Mouse (Mus musculus): Measurements from ENCODE around the gene Mblac1.
A peak's percentile ranks its signal among the peaks of the same experiment; 100 is the strongest.

The Mblac1 gene

GRCm38 (mm10) chr5:138193771-138194727 is at the start of gene Mblac1:
Gene Mblac1 (plus strand): TSS chr5:138194314.
- DNase-seq (ENCODE audit: low read depth): peak; percentile 82

- DNase-seq (ENCODE audit: low read depth): no peak
These were observed 39.7 kb upstream of the Mblac1 start for GRCm38 (mm10) chr5:138154390-138154789.

- peak; percentile 93 for DNase-seq (ENCODE audit: low read depth)
These were observed 38.6 kb upstream of the Mblac1 start, which contains the start of gene Zfp113 for GRCm38 (mm10) chr5:138155443-138155976. Gene Zfp113 (minus strand): TSS chr5:138155744.

- no peak for DNase-seq (ENCODE audit: low read depth)
These were observed 33.8 kb upstream of the Mblac1 start for GRCm38 (mm10) chr5:138160224-138160762.

DNA sequence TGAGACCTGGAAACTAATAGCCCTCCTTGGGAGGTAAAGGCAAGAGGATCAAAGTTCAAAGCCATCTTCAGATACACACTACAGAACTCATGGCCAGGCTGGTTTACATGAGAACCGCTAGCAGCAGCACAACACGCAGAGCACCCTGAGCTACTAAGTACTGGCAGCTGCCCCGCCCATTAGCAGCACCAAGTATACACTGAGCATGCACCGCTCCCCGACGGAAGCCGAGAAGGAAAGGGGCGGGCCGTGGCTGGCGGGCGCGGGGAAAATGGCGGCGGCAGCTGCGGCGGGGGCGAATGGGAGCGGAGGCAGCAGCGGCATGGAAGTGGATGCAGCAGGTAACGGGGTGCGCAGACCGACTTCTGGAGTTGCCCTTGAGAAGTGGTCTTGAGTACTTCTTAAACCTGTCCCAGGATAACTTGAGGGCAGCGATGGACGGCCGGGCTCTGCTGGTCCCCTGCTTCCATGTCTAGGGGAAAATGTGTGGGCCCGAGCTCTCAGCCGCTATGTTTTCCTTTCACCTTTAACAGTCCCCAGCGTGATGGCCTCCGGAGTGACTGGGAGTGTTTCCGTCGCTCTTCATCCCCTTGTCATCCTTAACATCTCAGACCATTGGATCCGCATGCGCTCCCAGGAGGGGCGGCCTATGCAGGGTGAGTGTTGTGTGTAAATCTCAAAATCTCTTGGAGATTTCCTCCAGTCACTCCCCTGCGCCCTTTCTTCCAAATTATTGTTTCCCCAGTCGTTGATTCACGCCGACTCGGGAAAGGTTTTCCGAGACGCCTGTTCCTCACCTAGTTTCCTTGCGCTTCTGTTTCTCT is 33.1 kb upstream of the Mblac1 start, which contains the start of gene Cops6:
Cops6 (plus strand) TSS at position 230 of the 824 bp plus-strand sequence.
- DNase-seq (ENCODE audit: low read depth): peak; percentile 95

- no peak for DNase-seq (ENCODE audit: low read depth)
These were observed 31.1 kb upstream of the Mblac1 start for GRCm38 (mm10) chr5:138163046-138163445.

DNA sequence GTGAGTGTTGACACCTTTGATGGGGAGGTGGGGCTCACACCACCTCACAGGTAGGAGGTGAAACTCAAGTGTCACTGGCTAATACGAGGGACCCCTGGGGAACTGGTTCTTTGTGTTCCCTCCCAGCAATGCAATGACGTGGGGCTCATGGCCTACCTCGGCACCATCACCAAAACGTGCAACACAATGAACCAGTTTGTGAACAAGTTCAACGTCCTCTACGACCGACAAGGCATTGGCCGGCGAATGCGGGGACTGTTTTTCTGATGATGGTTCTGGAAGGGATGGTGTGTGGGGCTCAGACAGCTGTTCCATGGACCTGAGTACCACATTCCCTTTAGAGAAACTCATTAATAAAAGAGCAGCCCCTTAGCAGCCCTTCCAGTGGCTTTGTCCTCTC is 30.5 kb upstream of the Mblac1 start:
- DNase-seq (ENCODE audit: low read depth): no peak

DNA sequence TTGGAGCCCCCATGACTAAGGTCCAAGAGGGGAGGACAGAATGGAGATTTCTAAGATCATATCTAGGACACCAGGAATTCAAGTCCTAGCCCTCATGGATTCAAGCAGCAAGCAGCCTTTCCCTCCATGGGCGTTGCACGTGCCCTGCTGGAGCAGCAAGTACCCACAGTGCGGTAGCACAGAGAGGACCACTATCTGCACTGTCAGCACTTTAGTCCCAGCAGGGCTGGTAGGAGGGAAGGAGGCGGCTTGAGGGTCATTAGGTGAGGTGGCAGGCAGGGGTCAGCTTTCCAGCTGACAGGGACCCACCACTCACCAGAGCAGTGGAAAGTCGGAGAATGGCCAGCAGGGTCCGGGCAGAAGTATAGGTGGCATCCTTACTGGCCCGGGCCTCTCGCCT is 28.5 kb upstream of the Mblac1 start:
- no peak for DNase-seq (ENCODE audit: low read depth)

GRCm38 (mm10) chr5:138170936-138171561 is 23.1 kb upstream of the Mblac1 start:
- peak; percentile 93 for DNase-seq (ENCODE audit: low read depth)

GRCm38 (mm10) chr5:138171695-138172491 is 22.2 kb upstream of the Mblac1 start, which contains the start of the genes Ap4m1 and Mcm7:
Gene Ap4m1 (plus strand): TSS chr5:138172002.
Gene Mcm7 (minus strand): TSS chr5:138172422.
- peak; percentile 94 for DNase-seq (ENCODE audit: low read depth)

- DNase-seq (ENCODE audit: low read depth): no peak
These were observed 20.9 kb upstream of the Mblac1 start for GRCm38 (mm10) chr5:138173217-138173616.

- peak; percentile 97 for DNase-seq (ENCODE audit: low read depth)
These were observed 7.0 kb upstream of the Mblac1 start, which contains the start of the genes Taf6 and Cnpy4 for GRCm38 (mm10) chr5:138186950-138187638. Gene Taf6 (minus strand): TSS chr5:138187451. Gene Cnpy4 (plus strand): TSS chr5:138187485.

DNA sequence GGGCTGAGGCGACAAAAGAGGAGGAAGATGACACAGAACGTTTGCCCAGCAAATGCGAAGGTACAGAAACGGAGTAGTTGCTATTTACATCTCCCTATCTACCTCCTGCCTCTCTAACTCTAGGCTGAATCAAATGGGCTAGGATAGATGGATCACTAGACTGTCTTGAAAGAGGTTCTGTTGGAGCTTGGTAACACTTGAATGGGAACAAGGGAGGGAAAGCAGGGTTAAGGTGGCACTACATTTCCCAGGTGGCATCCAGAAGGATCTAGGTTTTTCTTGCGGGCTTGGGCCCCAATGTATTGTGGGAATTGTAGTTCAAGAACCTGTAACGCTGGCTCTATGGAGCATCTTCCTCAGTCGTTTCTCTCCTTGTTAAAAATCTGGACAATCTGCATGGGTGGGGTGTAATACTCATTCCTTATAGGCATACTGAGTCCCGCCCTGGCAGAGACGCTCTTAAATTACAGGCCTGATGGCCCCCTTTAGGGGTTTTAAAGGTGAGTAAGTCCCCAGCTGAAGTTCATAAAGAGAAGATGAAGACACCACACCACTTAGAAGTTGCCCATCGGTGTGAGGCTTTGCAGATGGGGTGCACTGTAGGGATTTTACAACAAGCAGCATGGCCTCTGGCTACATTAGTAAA is 6.3 kb upstream of the Mblac1 start:
- DNase-seq (ENCODE audit: low read depth): no peak

DNA sequence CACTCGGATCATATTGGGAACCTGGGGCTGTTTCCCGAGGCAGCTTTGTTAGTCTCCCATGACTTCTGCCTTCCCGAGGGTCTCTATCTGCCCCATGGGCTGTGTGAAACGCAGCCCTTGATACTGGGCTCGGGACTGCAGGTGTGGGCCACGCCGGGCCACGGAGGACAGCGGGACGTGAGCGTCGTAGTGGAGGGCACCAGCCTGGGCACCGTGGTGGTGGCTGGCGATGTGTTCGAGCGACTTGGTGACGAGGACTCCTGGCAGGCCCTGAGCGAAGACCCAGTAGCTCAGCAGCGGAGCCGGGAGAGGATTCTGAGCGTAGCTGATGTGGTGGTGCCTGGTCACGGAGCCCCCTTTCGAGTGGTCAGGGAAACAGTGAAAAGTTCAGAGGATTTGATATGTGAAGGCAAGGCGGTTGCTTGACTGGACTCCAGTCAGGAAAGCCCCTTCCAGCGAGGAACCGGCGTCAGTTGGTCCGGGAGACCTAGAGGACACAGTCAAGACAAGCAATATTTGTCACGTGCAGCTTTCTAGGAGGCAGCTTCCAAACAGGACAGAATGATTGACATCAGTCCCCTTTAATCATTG is 736 bp downstream of the Mblac1 start:
- DNase-seq (ENCODE audit: low read depth): no peak

DNA sequence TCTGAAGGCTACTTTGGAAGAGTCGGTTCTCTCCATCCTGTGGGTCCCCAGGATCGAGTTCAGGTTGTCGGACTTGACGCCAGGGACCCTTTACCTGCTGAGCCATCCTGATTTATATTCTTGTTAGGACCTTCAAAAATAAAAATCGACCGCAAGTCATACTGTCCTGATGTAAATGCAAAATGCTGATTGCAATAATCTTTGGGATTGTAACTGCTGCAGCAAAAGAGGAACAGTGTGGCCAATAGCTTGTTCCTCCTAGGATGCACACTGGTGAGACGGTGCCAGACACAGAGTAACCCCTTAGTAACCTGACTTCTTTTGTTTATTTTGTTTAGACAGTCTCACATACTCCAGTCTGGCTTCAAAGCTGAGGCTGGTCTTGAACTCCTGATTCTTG is 1.3 kb downstream of the Mblac1 start:
- DNase-seq (ENCODE audit: low read depth): no peak

DNA sequence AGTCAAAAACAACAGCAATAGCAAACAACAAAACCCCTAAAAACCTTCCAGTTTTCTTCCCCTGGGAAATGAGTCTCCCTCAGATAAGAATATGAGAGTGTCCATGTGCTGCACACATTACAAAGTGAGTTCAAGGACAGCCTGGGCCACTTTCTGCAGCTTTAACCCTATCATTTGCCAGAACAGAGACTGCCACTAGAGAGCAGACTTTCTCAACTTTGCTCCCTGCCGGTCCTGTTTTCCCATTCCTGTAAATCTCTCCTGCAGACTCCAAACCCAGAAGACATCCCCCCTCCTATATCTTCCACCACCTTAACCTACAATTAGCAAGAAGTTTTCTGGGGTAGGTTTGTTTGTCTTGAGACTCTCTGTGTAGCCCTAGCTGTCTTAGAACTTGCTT is 5.5 kb downstream of the Mblac1 start:
- no peak for DNase-seq (ENCODE audit: low read depth)

GRCm38 (mm10) chr5:138202086-138202485 is 8.0 kb downstream of the Mblac1 start:
- DNase-seq (ENCODE audit: low read depth): no peak

GRCm38 (mm10) chr5:138207253-138207652 is 13.1 kb downstream of the Mblac1 start:
- DNase-seq (ENCODE audit: low read depth): no peak

DNA sequence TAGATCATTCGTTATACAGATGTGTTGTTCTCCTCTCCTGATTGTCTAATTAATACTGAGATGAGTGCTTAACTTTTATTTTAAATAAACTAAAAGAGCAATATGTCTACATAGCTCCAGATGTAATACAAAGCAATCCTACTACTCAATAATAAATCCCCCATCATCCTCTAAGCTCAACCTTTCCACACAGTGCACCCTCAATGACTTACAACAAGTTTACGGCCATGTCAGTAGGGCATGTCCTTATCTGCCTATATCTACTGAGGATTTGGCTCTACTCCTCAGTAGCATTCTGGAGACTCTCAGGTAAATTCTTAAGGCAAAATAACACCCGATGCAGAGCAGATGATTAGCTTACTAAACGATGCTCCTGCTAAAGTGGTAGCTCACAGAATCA is 13.8 kb downstream of the Mblac1 start:
- DNase-seq (ENCODE audit: low read depth): no peak
